Mouse (Mus musculus) intestine, embryonic 14.5 days (tissue): ENCODE results near the gene Mrps23. TPM values are rescaled to one million over a fixed set of nuclear protein-coding genes. Genes with fewer than 3 reads are reported as not detected.
A peak's percentile ranks its signal among the peaks of the same experiment; 100 is the strongest.

ENCODE experiments used
- ATAC-seq: fragments of 200-750 bp; cut with Nextera tagmentation; replicated peaks from 2 replicates; pipeline ENCODE4 v1.8.0; 2017; ENCODE audit warnings: low read depth, moderate number of reproducible peaks, moderate TSS enrichment, moderate library complexity; ENCODE audit not compliant: low FRiP score, low TSS enrichment
- DNase-seq: peaks from one replicate; pipeline ENCODE4 v3.0.0-alpha.2; 2018; ENCODE audit warnings: low spot score
- H3K27ac ChIP-seq: fragments of 300-500 bp; sonication (generic); 2 replicates; pipeline ENCODE4 v1.5.1; 2014; ENCODE audit warnings: low read depth, mild to moderate bottlenecking, control low read depth
- H3K27me3 ChIP-seq: fragments of 300-500 bp; sonication (generic); replicated peaks from 2 replicates; pipeline ENCODE4 v1.6.1; 2014; ENCODE audit warnings: low read length, control low read depth; ENCODE audit not compliant: control insufficient read depth, insufficient read depth
- H3K36me3 ChIP-seq: fragments of 300-500 bp; sonication (generic); 2 replicates; pipeline ENCODE4 v1.6.1; 2014; ENCODE audit warnings: low read length, control low read depth; ENCODE audit not compliant: control insufficient read depth, insufficient read depth
- H3K4me1 ChIP-seq: fragments of 300-500 bp; sonication (generic); replicated peaks from 2 replicates; pipeline ENCODE4 v1.6.1; 2014; ENCODE audit warnings: low read length, control low read depth, mixed read lengths; ENCODE audit not compliant: control insufficient read depth, insufficient read depth
- H3K4me2 ChIP-seq: fragments of 300-500 bp; sonication (generic); 2 replicates; pipeline ENCODE4 v1.6.1; 2014; ENCODE audit warnings: low read length
- H3K4me3 ChIP-seq: fragments of 300-500 bp; sonication (generic); 2 replicates; pipeline ENCODE4 v1.5.1; 2014; ENCODE audit warnings: low read depth, low read length, control low read depth, mixed read lengths
- H3K9ac ChIP-seq: fragments of 300-500 bp; sonication (generic); 2 replicates; pipeline ENCODE4 v1.6.1; 2014; ENCODE audit warnings: mild to moderate bottlenecking, low read length
- H3K9me3 ChIP-seq: fragments of 300-500 bp; sonication (generic); 2 replicates; pipeline ENCODE4 v1.6.1; 2016; ENCODE audit warnings: low read length, control low read depth; ENCODE audit not compliant: control insufficient read depth
- WGBS: fragments of 180-500 bp; shearing (Covaris S2); extraction: QIAGEN DNeasy Blood & Tissue Kit; methylation state at CpG from one replicate; pipeline ENCODE4 v1.1.7; 2014; 5-methylcytosine and 5-hydroxymethylcytosine counted together
- polyA plus RNA-seq: library from polyadenylated mRNA; unstranded; fragments of >200 nt; fragmentation: Nextera tagmentation; extraction: Ambion mirVana; gene quantifications from 2 replicates; pipeline ENCODE4 v1.2.1, GENCODE M21; 2014

Mrps23 gene
- polyA plus RNA-seq, 1 experiment from 2014 or later = 60.8 TPM

DNA sequence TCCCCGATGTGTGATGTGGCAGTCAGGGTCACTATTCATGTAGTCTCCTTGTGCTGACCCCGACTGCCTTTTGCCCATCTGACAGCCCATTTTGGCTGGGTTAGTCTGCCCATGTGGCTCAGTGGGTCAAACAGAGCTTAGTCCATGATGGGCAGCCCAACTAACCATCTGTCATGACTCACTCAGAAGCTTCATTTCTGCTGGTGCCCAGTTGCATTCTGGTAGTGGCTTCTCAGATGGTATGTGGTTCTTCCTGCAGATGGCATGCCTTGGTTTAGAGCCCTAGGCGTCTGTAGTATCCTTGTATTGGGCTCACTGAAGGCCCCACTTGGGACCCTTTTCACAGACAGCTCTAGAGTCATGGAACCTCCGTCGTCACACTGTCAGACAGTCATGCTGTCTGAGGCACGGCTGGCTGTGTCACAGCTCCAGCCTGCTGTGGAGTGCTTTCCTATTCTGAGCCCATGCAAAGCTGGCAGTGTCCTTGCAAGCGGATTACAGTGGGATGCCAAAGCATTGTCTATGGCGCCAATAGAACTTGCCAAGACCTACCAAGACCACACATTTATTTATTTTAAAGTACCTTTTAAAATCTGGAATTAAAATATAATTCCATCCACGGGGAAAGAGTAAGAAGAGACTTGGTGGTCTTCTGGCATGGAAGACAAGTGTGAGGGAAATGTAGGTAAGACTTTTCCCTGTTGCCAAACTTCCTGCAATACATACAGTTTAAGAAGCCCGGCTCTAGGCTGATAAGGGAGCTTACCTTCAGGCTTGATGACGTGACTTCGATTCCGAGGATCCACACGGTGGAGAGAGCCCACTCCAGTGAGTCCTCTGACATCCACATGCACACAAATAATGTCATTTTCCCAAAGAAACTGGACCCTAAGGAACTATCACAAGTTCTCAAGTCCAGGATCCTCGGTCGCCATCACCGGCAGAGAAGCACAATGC is 23.1 kb downstream of the Mrps23 start:
- DNase-seq (no peak), ATAC-seq (no peak)
- no peak overlapping the region for H3K9ac ChIP-seq
- no peak overlapping the region for H3K27ac ChIP-seq
- no peaks in the 10 kb centered on the region for H3K4me1 ChIP-seq
- no peak overlapping the region for H3K4me2 ChIP-seq
- H3K27me3 ChIP-seq = no peaks in the 10 kb centered on the region
- H3K4me3 ChIP-seq = no peak overlapping the region
- no peaks in the 10 kb centered on the region for H3K9me3 ChIP-seq
- WGBS = 93% methylated on average over 17 of the region's 17 CpGs
- no peaks in the 10 kb centered on the region for H3K36me3 ChIP-seq

- peaks cover 20% of the 10 kb centered on the region for H3K4me1 ChIP-seq
- no peak for ATAC-seq
- H3K27ac ChIP-seq = no peak overlapping the region
- no peak overlapping the region for H3K4me3 ChIP-seq
- no peak overlapping the region for H3K9ac ChIP-seq
- WGBS = 75% methylated on average over 4 of the region's 4 CpGs
- H3K36me3 ChIP-seq = no peaks in the 10 kb centered on the region
- no peak for DNase-seq
- H3K27me3 ChIP-seq = no peaks in the 10 kb centered on the region
- H3K9me3 ChIP-seq = no peaks in the 10 kb centered on the region
- no peak overlapping the region for H3K4me2 ChIP-seq
Observed at GRCm38 (mm10) chr11:88231213-88231790, 27.1 kb downstream of the Mrps23 start.

DNA sequence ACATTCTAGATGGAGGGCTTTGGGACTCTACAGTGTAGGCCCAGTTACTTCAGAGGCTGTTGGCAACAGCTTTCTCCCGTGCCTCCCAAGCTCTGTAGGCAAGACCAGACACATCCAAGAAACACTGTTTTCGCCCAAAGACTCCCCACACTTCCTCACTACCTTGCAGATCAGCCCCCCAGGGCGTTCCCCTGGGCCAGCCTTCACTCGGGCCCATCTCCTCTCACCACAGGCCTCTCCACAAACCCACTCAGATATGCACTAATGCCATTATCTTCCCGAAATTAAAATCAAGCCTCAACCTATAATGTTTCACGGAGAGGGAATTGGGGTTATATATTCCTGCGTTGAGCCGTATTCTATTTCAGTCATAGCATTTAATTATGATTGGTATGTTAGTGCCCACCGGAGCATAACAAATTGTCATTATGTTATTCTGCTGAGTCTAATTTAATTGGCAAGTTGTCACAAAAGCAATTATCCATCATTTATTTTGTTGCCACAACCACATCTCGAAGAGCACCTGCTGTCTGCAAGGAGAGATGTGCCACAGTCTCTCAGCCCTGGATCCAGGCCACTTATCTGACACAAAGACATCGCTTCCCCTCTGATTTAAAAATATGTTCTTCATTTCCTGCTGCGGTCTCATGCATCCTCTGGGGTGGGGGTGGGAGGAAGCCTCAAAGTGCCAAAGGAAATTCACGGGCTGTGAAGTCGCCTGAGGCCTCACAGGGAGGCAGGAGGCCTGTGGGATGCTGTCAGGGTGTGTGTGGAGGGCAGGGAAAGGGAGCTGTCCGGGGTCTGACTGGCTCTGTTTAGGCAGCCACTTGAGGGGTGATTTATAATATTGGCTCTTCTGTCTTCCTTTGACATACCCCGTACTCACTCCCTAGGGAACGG is 29.6 kb downstream of the Mrps23 start:
- 46% methylated on average over 17 of the region's 17 CpGs for WGBS

GRCm38 (mm10) chr11:88234789-88235188 is 30.6 kb downstream of the Mrps23 start:
- no peaks in the 10 kb centered on the region for H3K27me3 ChIP-seq
- no peaks in the 10 kb centered on the region for H3K36me3 ChIP-seq
- H3K4me1 ChIP-seq = peaks cover 20% of the 10 kb centered on the region
- no peak overlapping the region for H3K4me3 ChIP-seq
- H3K27ac ChIP-seq = no peak overlapping the region
- 31% methylated on average over 4 of the region's 4 CpGs for WGBS
- ATAC-seq (no peak), DNase-seq (no peak)
- H3K9me3 ChIP-seq = no peaks in the 10 kb centered on the region
- no peak overlapping the region for H3K4me2 ChIP-seq
- no peak overlapping the region for H3K9ac ChIP-seq

More for the DNA sequence above, 29.6 kb downstream of the Mrps23 start:
- DNase-seq = no peak
- H3K4me3 ChIP-seq = no peak overlapping the region
- H3K27ac ChIP-seq = 0 out of 2 replicates have a peak overlapping the region, but pooled peaks have one; percentile 51
- H3K27me3 ChIP-seq = no peaks in the 10 kb centered on the region
- peak overlapping the region; percentile 15; the same call in 1 of the 2 replicates for H3K4me2 ChIP-seq
- H3K9me3 ChIP-seq = no peaks in the 10 kb centered on the region
- ATAC-seq = no peak
- no peak overlapping the region for H3K9ac ChIP-seq
- no peaks in the 10 kb centered on the region for H3K36me3 ChIP-seq
- H3K4me1 ChIP-seq = peaks cover 20% of the 10 kb centered on the region

- peak; percentile 63 for ATAC-seq
- peak overlapping the region; percentile 46 for H3K4me2 ChIP-seq
- H3K27ac ChIP-seq = peak overlapping the region; percentile 64
- peak overlapping the region; percentile 16; the same call in 1 of the 2 replicates for H3K4me3 ChIP-seq
- WGBS = 10% methylated on average over 23 of the region's 23 CpGs
- peak; percentile 74 for DNase-seq
- H3K9me3 ChIP-seq = no peaks in the 10 kb centered on the region
- H3K9ac ChIP-seq = 0 out of 2 replicates have a peak overlapping the region, but pooled peaks have one; percentile 8
- H3K4me1 ChIP-seq = peaks cover 20% of the 10 kb centered on the region
- no peaks in the 10 kb centered on the region for H3K36me3 ChIP-seq
- no peaks in the 10 kb centered on the region for H3K27me3 ChIP-seq
Observed at GRCm38 (mm10) chr11:88235221-88236203, 31.3 kb downstream of the Mrps23 start.

DNA sequence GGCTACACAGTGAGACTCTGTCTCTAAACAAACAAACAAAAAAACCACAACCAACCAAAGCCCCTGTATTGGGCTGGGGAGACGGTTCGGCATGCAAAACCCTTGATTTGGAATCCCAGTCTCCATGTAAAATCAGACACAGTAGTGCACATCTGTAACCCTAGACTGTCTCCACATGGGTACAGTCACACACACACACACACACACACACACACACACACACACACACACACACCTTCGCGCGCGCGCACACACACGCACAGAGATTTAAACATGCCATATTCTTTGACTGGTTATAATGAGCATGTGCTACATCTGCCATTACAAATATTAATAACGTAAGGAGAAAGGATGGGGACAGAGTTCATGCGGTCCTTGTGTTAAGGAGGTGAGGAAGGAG is 36.1 kb downstream of the Mrps23 start:
- Histone ChIP-seq H3K4me2 (no peak overlapping the region), H3K27ac (no peak overlapping the region), H3K9me3 (no peaks in the 10 kb centered on the region), H3K9ac (no peak overlapping the region), H3K4me1 (peaks cover 16% of the 10 kb centered on the region), H3K36me3 (no peaks in the 10 kb centered on the region), H3K4me3 (no peak overlapping the region), H3K27me3 (no peaks in the 10 kb centered on the region)
- no peak for ATAC-seq
- DNase-seq = no peak
- 88% methylated on average over 10 of the region's 10 CpGs for WGBS

- Histone ChIP-seq H3K36me3 (no peaks in the 10 kb centered on the region), H3K9me3 (no peaks in the 10 kb centered on the region), H3K27me3 (no peaks in the 10 kb centered on the region), H3K4me3 (no peak overlapping the region), H3K4me1 (peaks cover 11% of the 10 kb centered on the region), H3K27ac (0 out of 2 replicates have a peak overlapping the region, but pooled peaks have one; percentile 18), H3K4me2 (no peak overlapping the region), H3K9ac (no peak overlapping the region)
- WGBS = 19% methylated on average over 10 of the region's 10 CpGs
- ATAC-seq (no peak), DNase-seq (no peak)
Observed at GRCm38 (mm10) chr11:88240736-88241353, 36.7 kb downstream of the Mrps23 start.
